Mouse (Mus musculus) MEL (cell line): Measurements from ENCODE around the gene Rundc3a. TPM values are rescaled to one million over a fixed set of nuclear protein-coding genes. Genes with fewer than 3 reads are reported as not detected.
"Not testable (repeated sequence)": the region's sequence is repeated elsewhere in the genome, so short reads cannot be mapped to it uniquely, and the experiment has no call there.

Experiments used
- DNase-seq: peaks from one replicate; pipeline ENCODE4 v3.0.0; 2011; ENCODE audit warnings: low read depth, low spot score
- H3K27ac ChIP-seq: 2 replicates; pipeline ENCODE4 v1.5.1; 2012; ENCODE audit warnings: low read depth, mild to moderate bottlenecking, control low read depth, low read length, moderate library complexity; ENCODE audit not compliant: control insufficient read depth
- H3K27me3 ChIP-seq, 2 experiments: fragments of 150-350 bp in 1 of 2; sonication (generic) in 1 of 2; 2 replicates each; pipeline ENCODE4 v1.6.1; 2012; ENCODE audit warnings: low read length in 2 of 2, mild to moderate bottlenecking in 2 of 2, improper control_type of control experiment in 1 of 2, moderate library complexity in 1 of 2; ENCODE audit not compliant: insufficient read depth in 2 of 2, control insufficient read depth in 1 of 2
- H3K36me3 ChIP-seq, 2 experiments: 2 replicates each; pipeline ENCODE4 v1.6.1; 2012 to 2014; ENCODE audit warnings: low read length in 2 of 2, improper control_type of control experiment in 1 of 2, inconsistent platforms in 1 of 2, mild to moderate bottlenecking in 1 of 2; ENCODE audit not compliant: insufficient read depth in 2 of 2, control insufficient read depth in 1 of 2
- H3K4me1 ChIP-seq, 2 experiments: fragments of 150-350 bp in 1 of 2; sonication (generic) in 1 of 2; 2 replicates each; pipeline ENCODE4 v1.6.1; 2012; ENCODE audit warnings: low read length in 2 of 2, improper control_type of control experiment in 1 of 2, mild to moderate bottlenecking in 1 of 2; ENCODE audit not compliant: insufficient read depth in 2 of 2, control insufficient read depth in 1 of 2
- H3K4me3 ChIP-seq, 2 experiments: fragments of 150-350 bp in 1 of 2; sonication (generic) in 1 of 2; 2 replicates each; pipeline ENCODE4 v1.5.1; 2012; ENCODE audit warnings: low read depth in 2 of 2, low read length in 2 of 2, mild to moderate bottlenecking in 2 of 2, moderate library complexity in 2 of 2, control low read depth in 1 of 2, improper control_type of control experiment in 1 of 2; ENCODE audit not compliant: control insufficient read depth in 1 of 2, insufficient read depth in 1 of 2
- H3K79me2 ChIP-seq: 2 replicates; pipeline ENCODE4 v1.6.1; 2012; ENCODE audit warnings: mild to moderate bottlenecking, low read length, moderate library complexity; ENCODE audit not compliant: control insufficient read depth, poor library complexity, insufficient read depth
- H3K9ac ChIP-seq: 2 replicates; pipeline ENCODE4 v1.6.1; 2012; ENCODE audit warnings: low read depth, mild to moderate bottlenecking, control low read depth, low read length, moderate library complexity; ENCODE audit not compliant: control insufficient read depth, poor library complexity, severe bottlenecking
- H3K9me3 ChIP-seq: fragments of 150-350 bp; sonication (generic); replicated peaks from 2 replicates; pipeline ENCODE4 v1.6.1; 2012; ENCODE audit warnings: mild to moderate bottlenecking, low read length, improper control_type of control experiment, moderate library complexity; ENCODE audit not compliant: insufficient read depth
- E2F4 ChIP-seq: IDR thresholded peaks from 2 replicates; pipeline ENCODE4 v1.6.1; 2011; ENCODE audit warnings: low read depth, low read length, improper control_type of control experiment, borderline replicate concordance
- EP300 ChIP-seq, 2 experiments: IDR thresholded peaks; 2 replicates each; pipeline ENCODE4 v1.6.1; 2011; ENCODE audit warnings: improper control_type of control experiment in 2 of 2, low read length in 2 of 2, low read depth in 1 of 2, mild to moderate bottlenecking in 1 of 2
- KAT2A ChIP-seq: conservative IDR thresholded peaks from 2 replicates; pipeline ENCODE4 v1.6.1; 2012; ENCODE audit warnings: low read depth, low read length, improper control_type of control experiment, inconsistent platforms
- MAFK ChIP-seq: IDR thresholded peaks from 2 replicates; pipeline ENCODE4 v1.6.1; 2011; ENCODE audit warnings: low read depth, mild to moderate bottlenecking, low read length, improper control_type of control experiment, borderline replicate concordance
- POLR2AphosphoS2 ChIP-seq: IDR thresholded peaks from 2 replicates; pipeline ENCODE4 v1.6.1; 2011; ENCODE audit warnings: low read length, improper control_type of control experiment
- RCOR1 ChIP-seq: IDR thresholded peaks from 2 replicates; pipeline ENCODE4 v1.6.1; 2012; ENCODE audit warnings: low read depth, mild to moderate bottlenecking, inconsistent platforms, low read length, improper control_type of control experiment
- SMC3 ChIP-seq: IDR thresholded peaks from 2 replicates; pipeline ENCODE4 v1.6.1; 2011; ENCODE audit warnings: low read depth, low read length, improper control_type of control experiment
- TBP ChIP-seq: IDR thresholded peaks from 2 replicates; pipeline ENCODE4 v1.8.0; 2011; ENCODE audit warnings: low read depth, low read length, improper control_type of control experiment
- ZMIZ1 ChIP-seq: IDR thresholded peaks from 2 replicates; pipeline ENCODE4 v1.6.1; 2012; ENCODE audit warnings: low read depth, mild to moderate bottlenecking, inconsistent platforms, low read length, improper control_type of control experiment, moderate library complexity
- ZNF384 ChIP-seq: IDR thresholded peaks from 2 replicates; pipeline ENCODE4 v1.6.1; 2012; ENCODE audit warnings: low read depth, mild to moderate bottlenecking, inconsistent platforms, low read length, improper control_type of control experiment
- polyA plus RNA-seq, 2 experiments: library from polyadenylated mRNA; stranded (reverse) in 1 of 2; unstranded in 1 of 2; fragments of >175 nt in 1 of 2; fragments of >200 nt in 1 of 2; gene quantifications; 2 replicates each; pipeline versions ENCODE4 v1.2.1 to v1.2.4; 2012; ENCODE audit warnings: low replicate concordance in 2 of 2, low read depth in 1 of 2; ENCODE audit not compliant: insufficient read length in 2 of 2, insufficient read depth in 1 of 2, missing spikeins in 1 of 2
- total RNA-seq: library from RNA; depleted of rRNA; stranded (reverse); fragments of 300-350 nt; gene quantifications from 2 replicates; pipeline ENCODE4 v1.2.3, GENCODE M21; 2012

Gene Rundc3a
- total and polyA plus RNA-seq, 3 experiments, result 0.39 to 2.1 TPM; not detected in 1

DNA sequence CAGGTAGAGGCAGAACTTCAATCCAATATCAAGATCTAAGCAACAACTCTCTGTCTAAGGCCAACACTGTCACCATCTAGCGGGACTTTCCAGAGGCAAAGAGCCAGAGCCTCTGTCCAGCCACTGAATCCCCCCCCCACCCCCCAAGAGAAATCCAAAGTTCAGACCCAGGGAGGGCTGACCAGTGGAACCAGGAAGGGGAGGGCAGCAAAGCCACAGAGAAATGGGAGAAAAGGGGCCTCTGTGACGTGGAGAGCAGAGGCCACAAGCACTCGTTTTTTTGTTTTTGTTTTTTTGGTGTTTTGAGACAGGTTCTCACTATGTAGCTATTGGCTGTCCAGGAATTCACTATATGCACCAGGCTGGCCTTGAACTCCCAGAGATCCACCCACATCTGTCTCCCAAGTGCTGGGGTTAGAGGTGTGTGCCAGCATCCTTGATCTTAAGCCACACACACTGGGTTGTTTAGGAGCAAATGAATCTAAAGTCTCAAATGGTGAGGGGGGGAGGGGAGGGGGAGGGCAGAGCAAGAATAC is 16.7 kb downstream of the Rundc3a start:
- no peak overlapping the region for H3K4me3 ChIP-seq
- peaks cover 0 to 4% of the 10 kb centered on the region in 2 experiments; a peak in 2 of 4 replicates for H3K27me3 ChIP-seq
- peak overlapping the region; percentile 91 for H3K27ac ChIP-seq
- peak overlapping the region; percentile 75 for H3K9ac ChIP-seq
- H3K79me2 ChIP-seq, result peaks cover 19% of the 10 kb centered on the region
- no peaks in the 10 kb centered on the region for H3K9me3 ChIP-seq
- TF ChIP-seq MAFK, result 0 out of 2 replicates have a peak, but pooled peaks have one; percentile 3
- TF ChIP-seq E2F4, result no peak
- no peak for TF ChIP-seq ZMIZ1
- peaks cover 0 to 14% of the 10 kb centered on the region in 2 experiments; a peak in 2 of 4 replicates for H3K36me3 ChIP-seq
- peaks cover 11 to 22% of the 10 kb centered on the region in 2 experiments for H3K4me1 ChIP-seq
- DNase-seq, result no peak

DNA sequence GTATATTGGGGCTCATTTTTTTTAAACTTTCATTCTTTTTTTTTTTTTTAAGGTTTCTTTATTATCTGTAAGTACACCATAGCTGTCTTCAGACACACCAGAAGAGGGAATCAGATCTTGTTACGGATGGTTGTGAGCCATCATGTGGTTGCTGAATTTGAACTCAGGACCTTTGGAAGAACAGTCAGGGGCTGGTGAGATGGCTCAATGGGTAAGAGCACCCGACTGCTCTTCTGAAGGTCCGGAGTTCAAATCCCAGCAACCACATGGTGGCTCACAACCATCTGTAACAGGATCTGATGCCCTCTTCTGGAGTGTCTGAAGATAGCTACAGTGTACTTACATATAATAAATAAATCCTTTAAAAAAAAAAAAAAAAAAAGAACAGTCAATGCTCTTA is 17.1 kb downstream of the Rundc3a start:
- H3K4me3 ChIP-seq, H3K9ac ChIP-seq, DNase-seq, H3K27me3 ChIP-seq, H3K27ac ChIP-seq, H3K9me3 ChIP-seq: not testable (repeated sequence)
- TF ChIP-seq ZNF384 (peak; percentile 65; the same call in 1 of the 2 replicates), TBP (0 out of 2 replicates have a peak, but pooled peaks have one; percentile 26)
- Histone ChIP-seq H3K79me2 (peaks cover 19% of the 10 kb centered on the region), H3K4me1 (peaks cover 11 to 22% of the 10 kb centered on the region in 2 experiments), H3K36me3 (peaks cover 0 to 14% of the 10 kb centered on the region in 2 experiments; a peak in 2 of 4 replicates)

DNA sequence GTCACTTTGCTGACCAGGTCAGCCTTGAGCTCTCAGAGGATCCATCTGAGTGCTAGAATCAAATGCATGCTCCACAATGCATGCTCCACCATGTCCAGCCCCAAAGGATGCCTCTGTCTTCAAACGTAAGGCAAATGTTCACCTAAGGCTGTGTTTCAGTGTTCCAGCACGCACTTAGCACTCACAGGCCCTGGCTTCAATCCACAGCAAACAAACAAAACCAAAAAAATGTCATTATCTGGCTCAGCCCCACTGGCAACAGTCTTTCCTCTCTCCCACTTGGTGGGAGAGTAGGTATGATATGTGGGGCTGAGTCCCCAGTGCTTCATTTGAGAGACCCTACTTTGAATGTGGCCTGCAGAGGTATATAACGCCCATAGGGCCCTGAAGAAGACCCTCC is 17.9 kb downstream of the Rundc3a start:
- peak overlapping the region; percentile 52 for H3K9ac ChIP-seq
- peaks cover 11 to 20% of the 10 kb centered on the region in 2 experiments for H3K4me1 ChIP-seq
- H3K27me3 ChIP-seq, result peaks cover 0 to 11% of the 10 kb centered on the region in 2 experiments; a peak in 2 of 4 replicates
- peak overlapping the region; percentile 38; the same call in 1 of the 2 replicates for H3K27ac ChIP-seq
- peaks cover 18% of the 10 kb centered on the region for H3K79me2 ChIP-seq
- TF ChIP-seq EP300 (IDR thresholded peaks at IDR 0.05; ENCODE audit: low read depth in 1 of 2, low read length in 2 of 2) (no peak), TBP (no peak), SMC3 (no peak), RCOR1 (no peak), KAT2A (no peak), ZMIZ1 (no peak), POLR2AphosphoS2 (no peak)
- H3K36me3 ChIP-seq, result peaks cover 0 to 12% of the 10 kb centered on the region in 2 experiments; a peak in 2 of 4 replicates
- DNase-seq, result no peak
- no peak overlapping the region for H3K4me3 ChIP-seq
- H3K9me3 ChIP-seq, result no peaks in the 10 kb centered on the region
